Mouse (Mus musculus) myocyte (in vitro differentiated cells): Measurements from ENCODE around the gene Suox.

Experiments used
- CEBPB ChIP-seq: IDR thresholded peaks from 2 replicates; pipeline ENCODE4 v1.6.1; 2011; ENCODE audit warnings: mild to moderate bottlenecking, moderate library complexity; ENCODE audit not compliant: poor library complexity, insufficient read depth, severe bottlenecking
- E2F4 ChIP-seq: IDR thresholded peaks from one replicate; pipeline ENCODE4 v1.6.1; 2011; ENCODE audit warnings: mild to moderate bottlenecking, control low read depth, moderate library complexity; ENCODE audit not compliant: insufficient read depth
- MAX ChIP-seq: IDR thresholded peaks from one replicate; pipeline ENCODE4 v1.6.1; 2011; ENCODE audit warnings: low read depth, mild to moderate bottlenecking, control low read depth
- MYOD1 ChIP-seq, 3 experiments: IDR thresholded peaks; one replicate each; pipeline ENCODE4 v1.6.1; 2011; ENCODE audit warnings: control low read depth in 2 of 3, low read depth in 2 of 3, mild to moderate bottlenecking in 2 of 3, moderate library complexity in 1 of 3; ENCODE audit not compliant: insufficient read length in 2 of 3, control insufficient read depth in 1 of 3
- MYOG ChIP-seq, 3 experiments: IDR thresholded peaks; one replicate each; pipeline ENCODE4 v1.6.1; 2011; ENCODE audit warnings: control low read depth in 2 of 3, low read depth in 2 of 3, mild to moderate bottlenecking in 2 of 3; ENCODE audit not compliant: insufficient read length in 2 of 3, control insufficient read depth in 1 of 3, insufficient read depth in 1 of 3
- POLR2A ChIP-seq: IDR thresholded peaks from one replicate; pipeline ENCODE4 v1.6.1; 2011; ENCODE audit warnings: low read depth, mild to moderate bottlenecking, control low read depth, moderate library complexity; ENCODE audit not compliant: insufficient read length
- POLR2AphosphoS2 ChIP-seq: IDR thresholded peaks from one replicate; pipeline ENCODE4 v1.6.1; 2011; ENCODE audit warnings: low read depth, control low read depth; ENCODE audit not compliant: insufficient read length
- REST ChIP-seq: IDR thresholded peaks from one replicate; pipeline ENCODE4 v1.6.1; 2011; ENCODE audit warnings: mild to moderate bottlenecking, control low read depth, moderate library complexity; ENCODE audit not compliant: insufficient read depth, insufficient read length
- SRF ChIP-seq: IDR thresholded peaks from one replicate; pipeline ENCODE4 v1.6.1; 2011; ENCODE audit warnings: low read depth; ENCODE audit not compliant: control insufficient read depth, insufficient read length
- TCF12 ChIP-seq: IDR thresholded peaks from one replicate; pipeline ENCODE4 v1.6.1; 2011; ENCODE audit warnings: mild to moderate bottlenecking, control low read depth; ENCODE audit not compliant: poor library complexity, insufficient read depth, severe bottlenecking
- TCF3 ChIP-seq: IDR thresholded peaks from one replicate; pipeline ENCODE4 v1.6.1; 2011; ENCODE audit warnings: low read depth, control low read depth; ENCODE audit not compliant: insufficient read length
- USF1 ChIP-seq: IDR thresholded peaks from one replicate; pipeline ENCODE4 v1.6.1; 2011; ENCODE audit warnings: low read depth, mild to moderate bottlenecking, control low read depth, moderate library complexity

GRCm38 (mm10) chr10:128640891-128641290 lies 33.0 kb downstream of the Suox start:
- TF ChIP-seq E2F4 (no peak), USF1 (no peak), POLR2A (no peak), TCF12 (no peak), MYOD1 (IDR thresholded peaks at IDR 0.05; ENCODE audit: control insufficient read depth in 1 of 3, insufficient read length in 2 of 3, low read depth in 2 of 3) (no peak), MAX (no peak), TCF3 (no peak), POLR2AphosphoS2 (no peak), MYOG (IDR thresholded peaks at IDR 0.05; ENCODE audit: control insufficient read depth in 1 of 3, insufficient read depth in 1 of 3, insufficient read length in 2 of 3, low read depth in 2 of 3) (no peak), CEBPB (no peak), SRF (no peak), REST (no peak)
